Mouse (Mus musculus): ENCODE measurements around the gene Cdh4.

GRCm38 (mm10) chr2:179715375-179715774, 273.1 kb downstream of the Cdh4 start:
- TF ChIP-seq CTCF (IDR thresholded peaks at IDR 0.05; ENCODE audit: low read depth, low read length) (no peak), POLR2AphosphoS5 (IDR thresholded peaks at IDR 0.05; ENCODE audit: insufficient replicate concordance, low read depth, low read length) (no peak), TAL1 (conservative IDR thresholded peaks at IDR 0.05; ENCODE audit: low read depth, low read length) (no peak), GATA1 (IDR thresholded peaks at IDR 0.05; ENCODE audit: borderline replicate concordance, low read length) (no peak)
